Mouse (Mus musculus) C2C12 (cell line): Measurements from ENCODE around the gene Zfp266.

Experiments used
- CTCF ChIP-seq: IDR thresholded peaks from one replicate; pipeline ENCODE4 v1.5.1; 2011; ENCODE audit not compliant: control insufficient read depth, insufficient read depth, insufficient read length
- MAX ChIP-seq: IDR thresholded peaks from one replicate; pipeline ENCODE4 v1.6.1; 2011; ENCODE audit warnings: mild to moderate bottlenecking, control low read depth
- MYOD1 ChIP-seq: IDR thresholded peaks from one replicate; pipeline ENCODE4 v1.6.1; 2011; ENCODE audit warnings: low read depth; ENCODE audit not compliant: control insufficient read depth, insufficient read length
- USF1 ChIP-seq: IDR thresholded peaks from one replicate; pipeline ENCODE4 v1.6.1; 2011; ENCODE audit warnings: low read depth, mild to moderate bottlenecking, control low read depth, moderate library complexity

DNA sequence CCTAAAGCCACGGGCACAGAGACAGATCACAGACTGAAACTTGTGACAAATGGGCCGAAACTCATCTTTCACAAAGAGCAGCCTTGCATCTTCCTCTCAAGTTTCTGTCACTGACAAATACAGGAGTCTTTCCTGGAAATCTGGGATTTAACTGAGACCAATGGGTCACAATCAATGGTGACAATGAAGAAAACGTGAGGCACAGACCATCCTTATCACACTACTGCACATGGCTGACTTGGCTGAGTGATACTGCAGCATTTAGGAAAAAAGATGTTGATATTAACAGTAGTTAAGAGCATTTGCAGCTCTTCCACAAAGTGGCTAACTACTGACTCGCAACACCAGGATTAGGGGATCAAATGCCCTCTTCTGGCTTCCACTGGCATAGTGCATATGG, 9.6 kb downstream of the Zfp266 start:
- TF ChIP-seq MYOD1, result no peak
- no peak for TF ChIP-seq CTCF
- no peak for TF ChIP-seq MAX
- no peak for TF ChIP-seq USF1
